Mouse (Mus musculus): ENCODE measurements at regions not wholly inside any gene's neighbourhood (a gene's known extent, or its start where the extent isn't known, plus 50 kb on each side); places are given as distances from the start of the nearest gene placed in this dataset.
A peak's percentile ranks its signal among the peaks of the same experiment; 100 is the strongest.
"Not testable (repeated sequence)": the region's sequence is repeated elsewhere in the genome, so short reads cannot be mapped to it uniquely, and the experiment has no call there.

- no peak for DNase-seq (ENCODE audit: low read depth)
Measured at GRCm38 (mm10) chr1:149463930-149464329, 497.2 kb downstream of the Pla2g4a start.

- DNase-seq (ENCODE audit: low read depth) = no peak
Measured at GRCm38 (mm10) chr1:149449801-149450493, 511.1 kb downstream of the Pla2g4a start.

- DNase-seq (ENCODE audit: low read depth) = no peak
Measured at GRCm38 (mm10) chr1:149448516-149448915, 512.6 kb downstream of the Pla2g4a start.

- DNase-seq (ENCODE audit: low read depth) = no peak
Measured at GRCm38 (mm10) chr1:149411009-149411408, 550.1 kb downstream of the Pla2g4a start.

- no peak for DNase-seq (ENCODE audit: low read depth)
Measured at GRCm38 (mm10) chr1:149405367-149405766, 555.7 kb downstream of the Pla2g4a start.

- DNase-seq (ENCODE audit: low read depth) = no peak
Measured at GRCm38 (mm10) chr1:149388706-149389105, 572.4 kb downstream of the Pla2g4a start.

GRCm38 (mm10) chr1:149351338-149351907 lies 609.7 kb downstream of the Pla2g4a start:
- DNase-seq (ENCODE audit: low read depth) = no peak

GRCm38 (mm10) chr1:149347359-149347758 lies 613.7 kb downstream of the Pla2g4a start:
- DNase-seq (ENCODE audit: low read depth) = no peak

- DNase-seq (ENCODE audit: low read depth) = no peak
Measured at GRCm38 (mm10) chr1:149338158-149338557, 622.9 kb downstream of the Pla2g4a start.

GRCm38 (mm10) chr1:149332239-149332638 lies 628.9 kb downstream of the Pla2g4a start:
- DNase-seq (ENCODE audit: low read depth) = no peak

- no peak for DNase-seq (ENCODE audit: low read depth)
Measured at GRCm38 (mm10) chr1:149327171-149327570, 633.9 kb downstream of the Pla2g4a start.

GRCm38 (mm10) chr1:149323095-149323494 lies 638.0 kb downstream of the Pla2g4a start:
- no peak for DNase-seq (ENCODE audit: low read depth)

GRCm38 (mm10) chr1:149289725-149290124 lies 671.4 kb downstream of the Pla2g4a start:
- no peak for DNase-seq (ENCODE audit: low read depth)

GRCm38 (mm10) chr1:149274932-149275331 lies 686.2 kb downstream of the Pla2g4a start:
- DNase-seq (ENCODE audit: low read depth) = no peak

- no peak for DNase-seq (ENCODE audit: low read depth)
Measured at GRCm38 (mm10) chr1:149256866-149257265, 704.2 kb downstream of the Pla2g4a start.

GRCm38 (mm10) chr1:149254141-149254540 lies 706.9 kb downstream of the Pla2g4a start:
- peak; percentile 1 for DNase-seq (ENCODE audit: low read depth)

- no peak for DNase-seq (ENCODE audit: low read depth)
Measured at GRCm38 (mm10) chr1:149238329-149239015, 722.6 kb downstream of the Pla2g4a start.

GRCm38 (mm10) chr1:149227170-149227569 lies 733.9 kb downstream of the Pla2g4a start:
- DNase-seq (ENCODE audit: low read depth) = not testable (repeated sequence)

- DNase-seq (ENCODE audit: low read depth) = no peak
Measured at GRCm38 (mm10) chr1:149226400-149226799, 734.7 kb downstream of the Pla2g4a start.

- DNase-seq (ENCODE audit: low read depth) = no peak
Measured at GRCm38 (mm10) chr1:149202631-149203030, 758.5 kb downstream of the Pla2g4a start.

- DNase-seq (ENCODE audit: low read depth) = no peak
Measured at GRCm38 (mm10) chr1:149199284-149199683, 761.8 kb downstream of the Pla2g4a start.

GRCm38 (mm10) chr1:149198854-149199253 lies 762.2 kb downstream of the Pla2g4a start:
- no peak for DNase-seq (ENCODE audit: low read depth)
